Mouse (Mus musculus): ENCODE results near the gene Ltbr. TPM values are rescaled to one million over a fixed set of nuclear protein-coding genes. Genes with fewer than 3 reads are reported as not detected.
A peak's percentile ranks its signal among the peaks of the same experiment; 100 is the strongest.
"Not testable (repeated sequence)": the region's sequence is repeated elsewhere in the genome, so short reads cannot be mapped to it uniquely, and the experiment has no call there.

Gene Ltbr
- total and polyA plus RNA-seq, 2 experiments, result 55.9 to 102 TPM

DNA sequence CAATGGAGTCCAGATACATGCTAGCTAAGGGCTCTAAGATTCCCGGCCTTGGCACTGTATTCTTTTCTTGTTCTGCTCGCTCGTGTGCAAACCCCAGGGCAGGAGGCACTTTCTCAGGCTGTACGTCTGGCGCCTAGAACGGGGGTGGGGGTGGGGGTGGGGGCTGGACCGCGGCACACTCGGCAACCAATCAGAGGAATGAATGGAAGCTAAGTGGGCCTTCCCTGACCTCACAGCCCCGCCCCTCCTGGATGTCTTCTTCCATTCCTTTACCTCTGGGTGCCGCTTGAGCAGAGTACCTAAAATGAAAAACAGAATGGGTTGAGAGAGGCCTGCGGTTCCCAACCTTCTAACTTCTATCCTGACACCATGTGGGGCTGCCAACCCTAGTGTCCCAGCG, 4.8 kb downstream of the Ltbr start:
- Histone ChIP-seq H3K9ac (ENCODE audit: low read depth, low read length) (no peak overlapping the region), H3K27me3 (ENCODE audit: control insufficient read depth, insufficient read depth, low read length) (no peaks in the 10 kb centered on the region), H3K79me2 (ENCODE audit: control insufficient read depth, insufficient read depth, low read length) (peaks cover 11% of the 10 kb centered on the region; the same call in 1 of the 2 replicates), H3K4me3 (ENCODE audit: insufficient read depth, low read depth, low read length) (no peak overlapping the region), H3K27ac (replicated peaks; ENCODE audit: insufficient read depth, low read depth, low read length) (peak overlapping the region; percentile 54), H3K36me3 (ENCODE audit: control insufficient read depth, insufficient read depth, low read length) (peaks cover 13% of the 10 kb centered on the region; the same call in 1 of the 2 replicates), H3K4me1 (ENCODE audit: control insufficient read depth, insufficient read depth, low read length) (peaks cover 20% of the 10 kb centered on the region)
- TF ChIP-seq CTCF (IDR thresholded peaks at IDR 0.05; ENCODE audit: low read depth, low read length) (no peak), POLR2A (IDR thresholded peaks at IDR 0.05; ENCODE audit: extremely low read depth, insufficient read depth, low read length) (no peak)
- peak; percentile 28 for DNase-seq (ENCODE audit: extremely low read depth, low read depth, low spot score)
- 54% methylated on average over 13 of the region's 13 CpGs for WGBS

DNA sequence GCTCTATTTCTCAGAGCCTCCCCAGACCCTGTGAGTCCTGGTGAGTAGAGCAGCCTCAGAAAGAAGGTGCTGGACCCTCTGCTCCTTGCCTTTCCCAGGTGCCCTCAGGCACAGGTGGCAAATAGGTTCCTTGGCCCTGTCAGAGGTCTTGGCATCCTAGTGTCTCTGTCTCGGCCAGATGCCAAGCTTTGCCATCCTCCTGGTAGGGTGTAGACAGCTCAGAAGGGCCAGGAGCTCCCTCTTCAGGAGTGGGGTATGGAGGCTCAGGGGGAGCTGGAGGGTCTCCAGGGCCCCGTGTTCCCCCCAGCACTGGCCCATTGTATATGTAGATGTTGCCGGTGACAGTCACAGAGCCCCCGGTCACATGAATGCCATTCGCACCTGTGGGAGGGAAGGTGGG, 6.6 kb downstream of the Ltbr start:
- H3K9ac ChIP-seq (ENCODE audit: low read depth, low read length), result no peak overlapping the region
- H3K4me3 ChIP-seq (ENCODE audit: insufficient read depth, low read depth, low read length), result no peak overlapping the region
- DNase-seq (ENCODE audit: extremely low read depth, low read depth, low spot score), result no peak
- TF ChIP-seq POLR2A (IDR thresholded peaks at IDR 0.05; ENCODE audit: extremely low read depth, insufficient read depth, low read length), result no peak
- TF ChIP-seq CTCF (IDR thresholded peaks at IDR 0.05; ENCODE audit: low read depth, low read length), result no peak
- WGBS, result 95% methylated on average over 5 of the region's 5 CpGs
- H3K4me1 ChIP-seq (ENCODE audit: control insufficient read depth, insufficient read depth, low read length), result peaks cover 16% of the 10 kb centered on the region
- H3K79me2 ChIP-seq (ENCODE audit: control insufficient read depth, insufficient read depth, low read length), result peaks cover 8% of the 10 kb centered on the region; the same call in 1 of the 2 replicates
- H3K27ac ChIP-seq (replicated peaks; ENCODE audit: insufficient read depth, low read depth, low read length), result no peak overlapping the region
- no peaks in the 10 kb centered on the region for H3K27me3 ChIP-seq (ENCODE audit: control insufficient read depth, insufficient read depth, low read length)
- H3K36me3 ChIP-seq (ENCODE audit: control insufficient read depth, insufficient read depth, low read length), result peaks cover 13% of the 10 kb centered on the region; the same call in 1 of the 2 replicates

DNA sequence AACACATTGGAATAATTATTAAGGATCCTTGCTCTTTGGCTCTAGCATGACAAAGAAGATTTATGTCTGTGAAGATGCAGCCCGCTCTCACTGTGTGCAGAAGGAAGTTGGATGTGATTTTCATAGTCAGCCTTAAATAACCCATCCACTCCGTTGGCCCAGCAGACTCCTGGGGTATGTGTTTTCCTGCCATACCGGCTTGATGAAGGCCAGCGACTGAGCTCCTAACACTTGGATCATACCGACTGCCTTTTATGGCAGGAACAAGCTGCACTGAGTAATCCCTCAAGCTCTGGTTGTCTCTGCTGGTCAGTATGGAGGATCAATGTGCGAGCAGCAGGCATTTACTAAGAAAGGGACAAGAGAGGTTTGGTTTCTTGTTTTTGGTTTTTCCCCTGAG, 8.2 kb downstream of the Ltbr start:
- no peaks in the 10 kb centered on the region for H3K27me3 ChIP-seq (ENCODE audit: control insufficient read depth, insufficient read depth, low read length)
- H3K36me3 ChIP-seq (ENCODE audit: control insufficient read depth, insufficient read depth, low read length), result peaks cover 5% of the 10 kb centered on the region; the same call in 1 of the 2 replicates
- H3K4me3 ChIP-seq (ENCODE audit: insufficient read depth, low read depth, low read length), result no peak overlapping the region
- WGBS, result 91% methylated on average over 6 of the region's 6 CpGs
- H3K4me1 ChIP-seq (ENCODE audit: control insufficient read depth, insufficient read depth, low read length), result peaks cover 7% of the 10 kb centered on the region; the same call in 1 of the 2 replicates
- DNase-seq (ENCODE audit: extremely low read depth, low read depth, low spot score), result no peak
- H3K27ac ChIP-seq (replicated peaks; ENCODE audit: insufficient read depth, low read depth, low read length), result no peak overlapping the region
- TF ChIP-seq POLR2A (IDR thresholded peaks at IDR 0.05; ENCODE audit: extremely low read depth, insufficient read depth, low read length) (no peak), CTCF (IDR thresholded peaks at IDR 0.05; ENCODE audit: low read depth, low read length) (no peak)
- H3K79me2 ChIP-seq (ENCODE audit: control insufficient read depth, insufficient read depth, low read length), result no peaks in the 10 kb centered on the region
- no peak overlapping the region for H3K9ac ChIP-seq (ENCODE audit: low read depth, low read length)

DNA sequence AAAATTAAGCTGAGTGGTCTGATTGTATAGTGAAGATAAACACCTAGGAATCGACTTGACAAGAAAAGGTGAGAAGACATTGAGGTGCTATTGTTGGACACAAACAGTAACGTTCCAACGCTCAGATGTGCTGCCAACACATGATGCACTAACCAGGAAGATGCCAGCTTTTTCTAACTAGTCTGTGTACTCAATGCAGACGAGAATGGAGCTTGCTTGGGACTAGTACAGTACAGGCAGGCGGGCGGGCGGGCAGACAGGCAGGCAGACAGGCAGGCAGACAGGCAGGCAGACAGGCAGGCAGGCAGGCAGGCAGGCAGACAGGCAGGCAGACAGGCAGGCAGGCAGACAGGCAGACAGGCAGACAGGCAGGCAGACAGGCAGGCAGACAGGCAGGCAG, 9.3 kb downstream of the Ltbr start:
- H3K9ac ChIP-seq (ENCODE audit: low read depth, low read length); H3K36me3 ChIP-seq (ENCODE audit: control insufficient read depth, insufficient read depth, low read length); H3K27me3 ChIP-seq (ENCODE audit: control insufficient read depth, insufficient read depth, low read length); H3K79me2 ChIP-seq (ENCODE audit: control insufficient read depth, insufficient read depth, low read length); DNase-seq (ENCODE audit: extremely low read depth, low read depth, low spot score); H3K27ac ChIP-seq (replicated peaks; ENCODE audit: insufficient read depth, low read depth, low read length); H3K4me1 ChIP-seq (ENCODE audit: control insufficient read depth, insufficient read depth, low read length); H3K4me3 ChIP-seq (ENCODE audit: insufficient read depth, low read depth, low read length): not testable (repeated sequence)
- 86% methylated on average over 7 of the region's 7 CpGs for WGBS

DNA sequence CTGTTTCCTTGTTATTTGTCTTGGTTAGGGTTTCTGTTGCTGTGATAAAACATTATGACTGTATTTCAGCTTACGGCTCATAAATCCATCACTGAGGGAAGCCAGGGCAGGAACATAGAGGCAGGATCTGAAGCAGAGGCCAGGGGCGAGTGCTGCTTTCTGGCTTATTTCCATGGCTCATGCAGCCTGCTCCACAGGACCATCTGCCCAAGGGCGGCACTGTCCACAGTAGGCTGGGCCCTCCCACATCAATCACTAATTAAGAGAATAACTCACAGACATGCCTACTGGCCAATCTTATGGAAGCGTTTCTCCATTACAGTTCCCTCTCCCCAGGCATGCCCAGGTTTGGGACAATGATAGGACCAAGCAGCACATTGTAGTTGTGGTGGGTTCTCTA, 10.4 kb downstream of the Ltbr start:
- Histone ChIP-seq H3K27ac (replicated peaks; ENCODE audit: insufficient read depth, low read depth, low read length) (peak overlapping the region; percentile 56), H3K27me3 (ENCODE audit: control insufficient read depth, insufficient read depth, low read length) (no peaks in the 10 kb centered on the region), H3K4me3 (ENCODE audit: insufficient read depth, low read depth, low read length) (no peak overlapping the region), H3K79me2 (ENCODE audit: control insufficient read depth, insufficient read depth, low read length) (no peaks in the 10 kb centered on the region), H3K9ac (ENCODE audit: low read depth, low read length) (no peak overlapping the region), H3K4me1 (ENCODE audit: control insufficient read depth, insufficient read depth, low read length) (no peaks in the 10 kb centered on the region), H3K36me3 (ENCODE audit: control insufficient read depth, insufficient read depth, low read length) (peaks cover 5% of the 10 kb centered on the region; the same call in 1 of the 2 replicates)
- TF ChIP-seq POLR2A (IDR thresholded peaks at IDR 0.05; ENCODE audit: extremely low read depth, insufficient read depth, low read length), result no peak
- no peak for TF ChIP-seq CTCF (IDR thresholded peaks at IDR 0.05; ENCODE audit: low read depth, low read length)
- no peak for DNase-seq (ENCODE audit: extremely low read depth, low read depth, low spot score)
- WGBS, result 89% methylated on average over 4 of the region's 4 CpGs

DNA sequence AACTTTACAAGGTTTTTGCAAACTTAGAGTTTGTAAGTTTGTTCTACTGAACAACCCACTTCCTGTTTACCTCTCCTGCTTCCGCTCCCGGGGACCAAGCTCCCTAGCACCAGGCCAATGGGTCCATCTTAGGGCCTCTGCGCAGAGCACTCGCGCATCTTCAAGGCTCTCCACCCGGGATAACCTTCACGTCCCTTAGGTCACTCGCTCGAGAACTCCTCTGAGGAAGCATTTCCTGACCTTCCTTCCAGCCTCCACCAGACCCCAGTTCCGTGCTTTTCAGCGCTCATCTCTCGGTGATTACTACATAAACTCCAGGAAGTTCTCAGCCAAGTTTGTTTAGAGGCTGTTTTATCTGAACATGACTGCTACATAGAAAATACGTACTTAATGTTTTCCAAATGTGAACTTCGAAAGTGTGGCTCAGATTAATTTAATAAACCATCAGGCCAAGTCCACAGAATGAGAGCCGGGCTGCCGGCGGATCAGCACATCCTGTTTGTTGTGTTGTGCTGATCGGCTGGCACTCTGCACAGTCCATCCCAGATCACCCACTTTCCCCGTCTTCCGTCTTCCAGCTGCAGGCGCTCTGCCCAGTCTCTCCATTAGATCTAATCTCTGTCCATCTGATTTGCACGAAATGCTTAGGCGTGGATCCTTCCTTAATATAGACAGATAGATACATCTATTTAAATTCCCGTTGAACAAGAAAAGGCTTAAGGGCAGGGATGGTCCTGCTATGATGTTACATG, 11.3 kb downstream of the Ltbr start:
- peak; percentile 35 for DNase-seq (ENCODE audit: extremely low read depth, low read depth, low spot score)
- Histone ChIP-seq H3K27ac (replicated peaks; ENCODE audit: insufficient read depth, low read depth, low read length) (peak overlapping the region; percentile 70), H3K36me3 (ENCODE audit: control insufficient read depth, insufficient read depth, low read length) (peaks cover 2% of the 10 kb centered on the region; the same call in 1 of the 2 replicates), H3K79me2 (ENCODE audit: control insufficient read depth, insufficient read depth, low read length) (no peaks in the 10 kb centered on the region), H3K27me3 (ENCODE audit: control insufficient read depth, insufficient read depth, low read length) (no peaks in the 10 kb centered on the region), H3K4me1 (ENCODE audit: control insufficient read depth, insufficient read depth, low read length) (no peaks in the 10 kb centered on the region), H3K4me3 (ENCODE audit: insufficient read depth, low read depth, low read length) (no peak overlapping the region), H3K9ac (ENCODE audit: low read depth, low read length) (no peak overlapping the region)
- WGBS, result 74% methylated on average over 24 of the region's 24 CpGs
- TF ChIP-seq POLR2A (IDR thresholded peaks at IDR 0.05; ENCODE audit: extremely low read depth, insufficient read depth, low read length) (no peak), CTCF (IDR thresholded peaks at IDR 0.05; ENCODE audit: low read depth, low read length) (no peak)
